Mouse (Mus musculus): ENCODE data around the gene Trio.

- TF ChIP-seq CEBPB (IDR thresholded peaks at IDR 0.05; ENCODE audit: insufficient read depth, poor library complexity, severe bottlenecking) (no peak), POLR2A (IDR thresholded peaks at IDR 0.05; ENCODE audit: insufficient read length, low read depth) (no peak), TCF12 (IDR thresholded peaks at IDR 0.05; ENCODE audit: insufficient read depth, poor library complexity, severe bottlenecking) (no peak), POLR2AphosphoS2 (IDR thresholded peaks at IDR 0.05; ENCODE audit: insufficient read length, low read depth) (no peak), MYOD1 (IDR thresholded peaks at IDR 0.05; ENCODE audit: control insufficient read depth in 1 of 3, insufficient read length in 2 of 3, low read depth in 2 of 3) (no peak), USF1 (IDR thresholded peaks at IDR 0.05; ENCODE audit: low read depth) (no peak), E2F4 (IDR thresholded peaks at IDR 0.05; ENCODE audit: insufficient read depth) (no peak)
Observed at GRCm38 (mm10) chr15:27840125-27840524, 185.5 kb downstream of the Trio start.

Data from myocyte (in vitro differentiated cells).